Mouse (Mus musculus): ENCODE data around the gene Gal3st2c. TPM values are rescaled to one million over a fixed set of nuclear protein-coding genes. Genes with fewer than 3 reads are reported as not detected.
"Not testable (repeated sequence)": the region's sequence is repeated elsewhere in the genome, so short reads cannot be mapped to it uniquely, and the experiment has no call there.

The Gal3st2c gene
- total RNA-seq, 4 experiments from 2014 or later: 0.06 to 0.16 (median 0.11) TPM

DNA sequence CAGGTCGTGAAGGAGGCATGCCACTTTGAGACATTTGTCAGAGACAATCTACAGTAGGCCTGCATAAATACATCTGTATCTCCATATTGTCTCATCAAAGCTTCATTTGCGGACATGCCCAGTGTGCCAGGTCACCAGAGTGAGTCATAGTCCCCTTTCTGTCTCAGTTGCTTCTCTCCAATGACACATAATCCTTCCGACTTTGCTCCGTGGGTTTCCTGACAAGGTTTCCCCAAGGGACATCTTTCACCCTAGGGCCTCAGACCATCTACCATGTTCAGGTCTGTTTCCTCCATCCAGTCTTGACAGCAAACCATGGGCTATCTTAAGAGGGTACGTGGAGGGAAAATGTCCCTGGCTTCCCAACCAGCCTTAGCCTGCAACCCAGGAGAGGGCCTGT, 60.8 kb downstream of the Gal3st2c start:
- DNase-seq: no peak

GRCm38 (mm10) chr1:94052373-94052772, 62.1 kb downstream of the Gal3st2c start, which contains the start of gene Pdcd1:
Pdcd1 (minus strand) TSS chr1:94052553.
- no peak for DNase-seq

DNA sequence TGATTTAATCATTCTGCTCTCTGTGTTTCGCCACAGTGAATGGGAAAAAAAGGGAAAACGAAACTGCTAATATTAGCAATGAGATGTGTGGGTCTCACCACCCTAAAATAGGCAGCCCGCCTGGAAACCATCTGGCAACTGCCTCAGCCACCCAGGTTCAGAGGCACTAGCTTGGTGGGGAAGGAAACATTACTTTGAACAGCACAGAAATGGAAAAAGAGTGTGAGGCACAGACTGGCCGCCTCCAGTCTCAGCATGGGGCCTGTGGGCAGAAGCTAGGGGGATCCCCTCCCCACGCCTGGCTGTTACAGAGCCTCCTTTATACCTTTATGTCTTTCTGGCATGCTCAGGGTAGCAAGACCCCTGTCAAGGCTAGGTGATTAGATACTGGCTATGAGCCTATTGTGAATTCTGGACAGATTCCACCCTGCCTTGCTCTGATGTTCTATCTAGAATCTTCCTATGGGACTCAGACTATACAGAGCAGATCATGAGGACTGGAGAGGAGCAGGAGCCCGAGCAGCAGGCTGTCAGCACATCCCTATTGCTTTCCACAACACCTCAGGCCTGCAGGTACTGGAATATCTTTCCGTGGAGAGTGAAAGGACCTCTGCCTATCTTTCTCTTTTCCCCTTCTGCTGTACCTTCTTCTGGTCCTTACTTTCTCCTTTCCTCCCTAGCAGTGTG, 63.4 kb downstream of the Gal3st2c start:
- DNase-seq: no peak

GRCm38 (mm10) chr1:94054481-94054880, 64.2 kb downstream of the Gal3st2c start:
- no peak for DNase-seq

- DNase-seq: no peak
These were observed 65.7 kb downstream of the Gal3st2c start for GRCm38 (mm10) chr1:94055966-94056365.

- DNase-seq: no peak
These were observed 67.1 kb downstream of the Gal3st2c start for GRCm38 (mm10) chr1:94057401-94057800.

DNA sequence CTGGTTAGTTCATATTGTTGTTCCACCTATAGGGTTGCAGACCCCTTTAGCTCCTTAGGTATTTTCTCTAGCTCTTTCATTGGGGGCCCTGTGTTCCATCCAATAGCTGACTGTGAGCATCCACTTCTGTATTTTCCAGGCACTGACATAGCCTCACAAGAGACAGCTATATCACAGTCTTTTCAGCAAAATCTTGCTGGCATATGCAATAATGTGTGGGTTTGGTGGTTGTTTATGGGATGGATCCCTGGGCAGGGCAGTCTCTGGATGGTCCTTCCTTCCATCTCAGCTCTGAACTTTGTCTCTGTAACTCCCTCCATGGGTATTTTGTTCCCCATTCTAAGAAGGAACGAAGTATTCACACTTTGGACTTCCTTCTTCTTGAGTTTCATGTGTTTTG, 68.0 kb downstream of the Gal3st2c start:
- not testable (repeated sequence) for DNase-seq

Other genes starting within 250 kb of the Gal3st2c start
- 100 to 1,000 TPM in 2 of 4 experiments, 10 to 100 TPM in 2; 80.6 to 135 (median 109) TPM for gene Atg4b, start 239.0 kb upstream of the Gal3st2c start, total RNA-seq (2022)
- 10 to 100 TPM; 45.0 to 54.2 (median 51.8) TPM for gene Thap4, start 235.6 kb upstream of the Gal3st2c start, total RNA-seq (2022)
- 10 to 100 TPM; 60.0 to 89.7 (median 75.5) TPM for gene Dtymk, start 188.6 kb upstream of the Gal3st2c start, total RNA-seq (2022)
- gene Ing5, start 186.5 kb upstream of the Gal3st2c start, total RNA-seq (2022): 10 to 100 TPM; 16.6 to 21.9 (median 20.8) TPM
- gene D2hgdh, start 165.6 kb upstream of the Gal3st2c start, total RNA-seq (2022): 10 to 100 TPM; 66.1 to 75.9 (median 74.2) TPM
- under 1 TPM in 1 of 4 experiments, not detected in 3; 0.44 TPM for gene Gal3st2, start 129.2 kb upstream of the Gal3st2c start, total RNA-seq (2022)
- under 1 TPM in 3 of 4 experiments, not detected in 1; 0.20 to 0.45 (median 0.30) TPM for gene Gal3st2b, start 72.2 kb upstream of the Gal3st2c start, total RNA-seq (2022)
- not detected for gene Neu4, start 29.9 kb downstream of the Gal3st2c start, total RNA-seq (2022)
- under 1 TPM in 2 of 4 experiments, not detected in 2; 0.18 to 0.42 TPM for gene Pdcd1, start 62.0 kb downstream of the Gal3st2c start, total RNA-seq (2022)

All from adrenal gland, adult 8-10 months (tissue).